Mouse (Mus musculus) CH12.LX (cell line): ENCODE results near the gene Fbxl20.

Experiments
- BHLHE40 ChIP-seq: IDR thresholded peaks from 2 replicates; pipeline ENCODE4 v1.6.1; 2011; ENCODE audit warnings: mild to moderate bottlenecking, low read depth, low read length, improper control_type of control experiment
- CTCF ChIP-seq, 2 experiments: IDR thresholded peaks in 1 of 2; conservative IDR thresholded peaks in 1 of 2; 2 replicates each; pipeline ENCODE4 v1.5.1; 2011 to 2012; ENCODE audit warnings: low read depth in 2 of 2, low read length in 2 of 2, improper control_type of control experiment in 1 of 2, inconsistent platforms in 1 of 2, mild to moderate bottlenecking in 1 of 2, moderate library complexity in 1 of 2
- EP300 ChIP-seq: IDR thresholded peaks from 2 replicates; pipeline ENCODE4 v1.6.1; 2011; ENCODE audit warnings: low read length, improper control_type of control experiment
- MAX ChIP-seq: IDR thresholded peaks from 2 replicates; pipeline ENCODE4 v1.6.1; 2011; ENCODE audit warnings: low read length, improper control_type of control experiment
- MAZ ChIP-seq: IDR thresholded peaks from 2 replicates; pipeline ENCODE4 v1.6.1; 2012; ENCODE audit warnings: low read depth, mild to moderate bottlenecking, inconsistent platforms, low read length, improper control_type of control experiment, moderate library complexity
- POLR2A ChIP-seq: IDR thresholded peaks from 2 replicates; pipeline ENCODE4 v1.6.1; 2011; ENCODE audit warnings: low read depth, mild to moderate bottlenecking, improper control_type of control experiment, low read length
- POLR2AphosphoS2 ChIP-seq: IDR thresholded peaks from 2 replicates; pipeline ENCODE4 v1.6.1; 2011; ENCODE audit warnings: low read depth, low read length, improper control_type of control experiment
- RCOR1 ChIP-seq: conservative IDR thresholded peaks from 2 replicates; pipeline ENCODE4 v1.6.1; 2012; ENCODE audit warnings: low read depth, mild to moderate bottlenecking, inconsistent platforms, low read length, improper control_type of control experiment
- TCF12 ChIP-seq: IDR thresholded peaks from 2 replicates; pipeline ENCODE4 v1.6.1; 2014; ENCODE audit warnings: low read depth, mild to moderate bottlenecking, inconsistent platforms, low read length, improper control_type of control experiment
- ZC3H11A ChIP-seq: IDR thresholded peaks from 2 replicates; pipeline ENCODE4 v1.6.1; 2012; ENCODE audit warnings: low read depth, mild to moderate bottlenecking, inconsistent platforms, low read length, improper control_type of control experiment

DNA sequence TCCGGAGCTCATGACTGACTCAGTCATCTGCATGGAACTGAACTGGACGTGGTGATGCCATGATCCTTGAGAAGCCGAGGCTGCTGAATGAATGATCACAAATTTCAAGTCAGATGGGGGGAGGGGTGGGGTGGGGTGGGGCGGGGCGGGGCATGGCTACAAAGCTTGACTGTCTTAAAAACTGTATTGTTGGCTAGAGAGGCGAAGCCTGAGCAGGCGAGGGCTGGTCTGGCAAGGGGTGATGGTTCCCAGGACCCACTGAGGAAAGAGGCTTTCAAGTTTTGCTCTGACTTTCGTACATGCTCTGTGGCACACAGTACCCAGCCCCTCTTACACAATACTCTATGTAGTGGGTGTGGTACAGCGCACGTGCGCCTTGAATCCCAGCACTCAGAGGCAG lies 12.4 kb downstream of the Fbxl20 start:
- TF ChIP-seq RCOR1 (no peak), CTCF (conservative IDR thresholded peaks at IDR 0.05 in 1 of 2, IDR thresholded peaks at IDR 0.05 in 1 of 2; ENCODE audit: low read depth in 2 of 2, low read length in 2 of 2) (no peak), EP300 (no peak), POLR2A (no peak), MAX (no peak), POLR2AphosphoS2 (no peak), TCF12 (no peak), MAZ (no peak), ZC3H11A (no peak), BHLHE40 (no peak)
